Mouse (Mus musculus): Measurements from ENCODE around the gene Traf4.
"Not testable (repeated sequence)": the region's sequence is repeated elsewhere in the genome, so short reads cannot be mapped to it uniquely, and the experiment has no call there.

Gene Traf4

GRCm38 (mm10) chr11:78143520-78143919 lies 21.9 kb downstream of the Traf4 start:
- in situ Hi-C loops (cut with MboI), result no loop called here

GRCm38 (mm10) chr11:78140665-78141064 lies 24.7 kb downstream of the Traf4 start:
- in situ Hi-C loops (cut with MboI), result no loop called here

- in situ Hi-C loops (cut with MboI), result no loop called here
Measured at GRCm38 (mm10) chr11:78138023-78138422, 27.4 kb downstream of the Traf4 start.

- in situ Hi-C loops (cut with MboI), result no loop called here
Measured at GRCm38 (mm10) chr11:78137584-78137983, 27.8 kb downstream of the Traf4 start.

GRCm38 (mm10) chr11:78136132-78136531 lies 29.3 kb downstream of the Traf4 start:
- in situ Hi-C loops (cut with MboI), result no loop called here

- in situ Hi-C loops (cut with MboI), result not testable (repeated sequence)
Measured at GRCm38 (mm10) chr11:78135314-78135713, 30.1 kb downstream of the Traf4 start.

- in situ Hi-C loops (cut with MboI), result no loop called here
Measured at GRCm38 (mm10) chr11:78134344-78134743, 31.0 kb downstream of the Traf4 start.

GRCm38 (mm10) chr11:78133915-78134314 lies 31.5 kb downstream of the Traf4 start:
- in situ Hi-C loops (cut with MboI), result no loop called here

- in situ Hi-C loops (cut with MboI), result no loop called here
Measured at GRCm38 (mm10) chr11:78129458-78129857, 35.9 kb downstream of the Traf4 start.

- in situ Hi-C loops (cut with MboI), result no loop called here
Measured at GRCm38 (mm10) chr11:78126739-78127138, 38.6 kb downstream of the Traf4 start.

GRCm38 (mm10) chr11:78125691-78126090 lies 39.7 kb downstream of the Traf4 start:
- in situ Hi-C loops (cut with MboI), result no loop called here

GRCm38 (mm10) chr11:78123782-78124181 lies 41.6 kb downstream of the Traf4 start:
- in situ Hi-C loops (cut with MboI), result no loop called here

- in situ Hi-C loops (cut with MboI), result no loop called here
Measured at GRCm38 (mm10) chr11:78122815-78123214, 42.6 kb downstream of the Traf4 start.

- in situ Hi-C loops (cut with MboI), result no loop called here
Measured at GRCm38 (mm10) chr11:78121176-78121575, 44.2 kb downstream of the Traf4 start.

- in situ Hi-C loops (cut with MboI), result no loop called here
Measured at GRCm38 (mm10) chr11:78119898-78120297, 45.5 kb downstream of the Traf4 start.

- in situ Hi-C loops (cut with MboI), result no loop called here
Measured at GRCm38 (mm10) chr11:78118467-78118866, 46.9 kb downstream of the Traf4 start.

- in situ Hi-C loops (cut with MboI), result no loop called here
Measured at GRCm38 (mm10) chr11:78116146-78116410, 49.3 kb downstream of the Traf4 start.

- in situ Hi-C loops (cut with MboI), result no loop called here
Measured at GRCm38 (mm10) chr11:78115367-78116145, 49.8 kb downstream of the Traf4 start.

GRCm38 (mm10) chr11:78114676-78115366 lies 50.6 kb downstream of the Traf4 start:
- in situ Hi-C loops (cut with MboI), result no loop called here

GRCm38 (mm10) chr11:78113616-78114015 lies 51.8 kb downstream of the Traf4 start:
- in situ Hi-C loops (cut with MboI), result no loop called here

Data from mature B cell (primary cell).